Mouse (Mus musculus) right cerebral cortex, postnatal 36 days (tissue): Measurements from ENCODE around the gene Sgpl1.
"Not testable (repeated sequence)": the region's sequence is repeated elsewhere in the genome, so short reads cannot be mapped to it uniquely, and the experiment has no call there.

Experiments used
- DNase-seq, 2 experiments: peaks; one replicate each; pipeline ENCODE4 v3.0.0; 2022; ENCODE audit warnings: low spot score in 2 of 2, mixed read lengths in 1 of 2

The Sgpl1 gene

GRCm38 (mm10) chr10:61155611-61156010 is 8.1 kb upstream of the Sgpl1 start:
- DNase-seq, result no peak

GRCm38 (mm10) chr10:61152131-61152530 is 4.6 kb upstream of the Sgpl1 start:
- no peak for DNase-seq

GRCm38 (mm10) chr10:61150616-61151015 is 3.1 kb upstream of the Sgpl1 start:
- no peak for DNase-seq

DNA sequence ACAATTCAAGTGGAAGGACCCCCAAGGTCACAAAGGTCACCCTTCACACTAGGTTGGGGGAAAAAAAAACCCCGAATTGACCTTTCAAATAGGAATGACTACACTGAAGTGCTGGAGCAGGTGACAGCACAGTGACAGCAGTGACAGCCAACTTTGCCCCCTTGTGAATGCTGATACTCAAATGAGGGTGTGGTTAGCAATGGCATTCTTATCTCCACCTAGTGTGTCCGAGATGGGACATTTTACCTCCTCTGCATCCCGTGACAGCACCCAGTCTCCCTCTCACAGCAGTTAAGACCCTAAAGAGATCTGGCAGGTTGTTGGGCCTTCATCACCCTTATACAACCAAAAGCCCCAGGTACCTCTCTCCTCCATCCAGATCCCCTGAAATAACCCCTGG is 2.0 kb upstream of the Sgpl1 start:
- DNase-seq, result no peak

- no peak for DNase-seq
These were observed 721 bp downstream of the Sgpl1 start for GRCm38 (mm10) chr10:61146807-61147156.

DNA sequence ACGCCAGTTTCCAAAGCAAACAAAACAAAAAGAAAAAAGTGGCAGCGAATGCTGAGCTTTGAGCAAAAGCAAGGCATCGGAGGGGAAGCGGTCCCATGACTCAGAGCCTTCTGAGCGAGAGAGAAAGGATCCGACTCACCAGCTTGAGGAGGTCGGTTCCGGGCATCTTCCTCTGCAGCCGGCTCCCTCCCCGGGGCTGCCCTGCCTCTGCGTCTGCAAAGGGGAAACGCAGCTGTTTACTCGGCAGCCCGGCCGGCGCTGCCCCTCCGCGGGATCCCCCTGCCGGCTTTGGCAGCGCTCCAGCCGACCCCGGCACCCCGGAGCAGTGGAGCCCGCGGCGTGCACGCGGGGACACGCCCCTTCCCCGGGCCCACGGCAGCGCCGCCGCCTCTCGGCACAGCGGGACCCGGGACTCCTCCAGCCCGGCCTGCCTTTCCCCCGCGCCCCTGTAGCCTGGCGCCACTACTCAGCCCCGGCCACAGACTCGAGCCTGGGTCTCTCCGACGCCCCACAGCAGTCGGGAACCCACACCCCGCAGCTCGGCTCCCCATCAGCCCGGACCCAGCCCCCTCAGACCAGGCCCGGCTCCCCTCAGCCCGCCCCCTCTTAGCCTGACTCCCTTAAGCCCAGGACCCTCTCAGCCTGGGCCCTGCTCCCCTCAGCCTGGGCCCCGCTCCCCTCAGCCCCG is 1.2 kb downstream of the Sgpl1 start:
- DNase-seq, result peak; percentile 17 to 18

DNA sequence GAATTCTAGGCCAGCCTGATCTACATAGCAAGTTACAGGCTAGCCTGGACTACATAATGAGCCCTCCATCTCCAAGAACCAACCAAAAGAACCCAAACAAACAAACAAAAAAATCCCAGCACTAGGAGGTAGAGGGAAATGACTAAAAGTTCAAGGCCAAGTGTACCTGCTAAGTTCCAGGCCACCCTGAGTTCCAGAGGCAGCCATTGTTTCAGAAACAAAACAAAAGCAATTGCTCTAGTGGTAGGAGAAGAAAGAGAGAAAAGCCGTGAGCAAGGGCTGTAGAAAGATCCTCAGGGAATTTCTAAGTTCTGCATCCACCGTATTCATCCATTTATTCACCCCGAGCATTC is 1.8 kb downstream of the Sgpl1 start:
- DNase-seq, result no peak

DNA sequence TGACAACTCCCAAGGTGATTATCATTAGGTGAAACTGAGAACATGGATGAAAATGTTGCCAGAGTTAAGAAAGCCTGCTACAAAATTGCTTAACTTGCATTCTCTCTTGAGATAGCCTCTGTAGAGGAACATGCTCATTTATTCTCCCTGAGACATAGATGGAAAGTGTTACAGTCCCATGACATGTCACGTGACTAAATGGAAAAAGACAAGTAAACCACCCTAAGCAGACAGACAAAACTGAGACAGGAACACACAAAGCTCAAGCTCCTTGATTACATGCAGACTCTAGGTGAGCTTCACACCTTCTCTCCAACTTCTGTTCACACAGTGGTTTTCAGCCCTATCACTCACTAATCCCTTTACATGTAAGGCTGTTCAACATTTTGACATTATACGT is 4.2 kb downstream of the Sgpl1 start:
- DNase-seq, result no peak

DNA sequence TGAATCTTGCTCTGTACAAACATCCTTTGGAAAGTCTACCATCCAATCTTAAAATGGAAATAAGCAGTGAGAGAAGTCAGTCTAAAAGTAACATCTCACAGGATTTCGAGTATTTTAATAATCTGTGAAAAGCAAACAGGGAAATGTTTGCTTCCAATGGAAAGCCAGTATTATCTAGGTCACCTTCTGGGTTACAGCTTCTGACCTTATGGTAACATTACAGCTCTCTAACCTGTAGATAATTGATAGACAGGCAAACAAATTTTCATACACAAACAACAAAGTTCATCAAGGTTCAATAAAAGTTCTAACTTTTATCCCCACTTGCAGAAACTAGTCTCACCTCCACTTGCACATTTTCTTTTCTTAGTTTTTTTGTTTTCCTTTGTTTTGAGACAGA is 9.9 kb downstream of the Sgpl1 start:
- no peak for DNase-seq

- no peak for DNase-seq
These were observed 12.2 kb downstream of the Sgpl1 start for GRCm38 (mm10) chr10:61135226-61135839.

DNA sequence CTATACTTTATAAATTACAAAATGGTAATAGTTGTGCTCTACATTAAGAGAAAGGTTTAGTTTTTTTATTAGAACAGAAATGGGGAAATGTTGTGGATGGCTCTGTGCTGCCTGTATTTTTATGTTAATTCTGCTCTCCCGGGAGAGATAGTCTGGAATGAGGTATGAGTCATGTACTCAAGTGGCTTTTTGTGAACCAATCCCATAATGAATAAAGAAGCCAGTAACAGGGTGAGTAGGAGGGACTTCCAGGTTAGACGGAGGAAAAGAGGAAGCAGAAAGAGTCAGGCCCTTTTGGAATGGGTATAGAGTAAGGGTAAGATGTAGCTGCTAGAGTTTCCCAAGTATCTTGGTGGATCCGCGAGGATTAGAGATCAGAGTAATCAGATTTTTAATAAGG is 13.5 kb downstream of the Sgpl1 start:
- no peak for DNase-seq

GRCm38 (mm10) chr10:61130959-61131358 is 16.5 kb downstream of the Sgpl1 start:
- DNase-seq, result no peak

DNA sequence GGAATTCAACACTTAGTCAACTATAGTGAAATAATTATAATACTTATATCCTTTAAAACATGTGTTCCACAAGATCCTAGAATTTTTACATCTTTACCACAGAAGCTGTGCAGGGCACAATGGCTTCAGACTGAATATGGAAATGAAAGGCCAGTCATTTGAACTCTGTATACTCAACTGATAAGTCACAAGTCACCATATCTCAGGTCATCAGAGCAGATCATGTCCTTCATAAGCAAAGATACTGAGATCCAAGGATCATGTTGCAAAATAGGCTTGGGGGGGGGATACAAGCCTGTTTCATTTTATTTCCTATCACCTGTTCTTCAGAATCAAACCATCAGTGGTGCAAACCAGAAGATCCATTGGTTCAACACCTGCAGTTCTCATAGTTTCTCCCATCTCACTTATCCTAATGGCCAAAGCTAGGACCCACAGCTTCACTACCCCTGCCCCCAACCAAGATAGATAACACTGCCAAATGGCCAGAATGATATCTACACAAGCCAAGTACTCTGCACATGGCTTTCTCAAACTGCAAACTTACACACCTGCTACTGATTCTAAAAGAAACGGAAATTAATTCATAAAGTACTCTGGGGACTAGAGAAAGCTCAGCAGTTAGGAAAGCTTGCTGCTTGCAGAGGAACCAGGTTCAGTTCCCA is 18.7 kb downstream of the Sgpl1 start:
- no peak for DNase-seq

DNA sequence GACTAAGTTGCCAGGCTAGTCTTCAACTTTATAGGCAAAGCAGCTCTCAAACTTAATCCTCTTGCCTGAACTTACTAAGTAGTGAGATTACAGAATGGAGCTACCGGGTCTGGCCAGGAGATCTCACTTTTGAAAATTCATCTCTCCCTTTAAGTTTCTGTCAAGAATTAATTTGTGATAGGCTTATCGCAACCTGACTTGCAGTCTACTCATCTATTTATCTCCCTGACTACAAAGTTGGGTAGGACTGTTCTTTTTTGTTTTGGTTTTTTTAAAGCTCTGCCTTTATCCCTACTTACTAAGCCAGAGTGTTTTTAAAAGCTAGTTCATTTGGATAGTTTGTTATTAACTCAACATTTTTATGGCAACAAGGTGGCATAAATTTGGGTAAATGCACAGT is 23.0 kb downstream of the Sgpl1 start:
- no peak for DNase-seq

DNA sequence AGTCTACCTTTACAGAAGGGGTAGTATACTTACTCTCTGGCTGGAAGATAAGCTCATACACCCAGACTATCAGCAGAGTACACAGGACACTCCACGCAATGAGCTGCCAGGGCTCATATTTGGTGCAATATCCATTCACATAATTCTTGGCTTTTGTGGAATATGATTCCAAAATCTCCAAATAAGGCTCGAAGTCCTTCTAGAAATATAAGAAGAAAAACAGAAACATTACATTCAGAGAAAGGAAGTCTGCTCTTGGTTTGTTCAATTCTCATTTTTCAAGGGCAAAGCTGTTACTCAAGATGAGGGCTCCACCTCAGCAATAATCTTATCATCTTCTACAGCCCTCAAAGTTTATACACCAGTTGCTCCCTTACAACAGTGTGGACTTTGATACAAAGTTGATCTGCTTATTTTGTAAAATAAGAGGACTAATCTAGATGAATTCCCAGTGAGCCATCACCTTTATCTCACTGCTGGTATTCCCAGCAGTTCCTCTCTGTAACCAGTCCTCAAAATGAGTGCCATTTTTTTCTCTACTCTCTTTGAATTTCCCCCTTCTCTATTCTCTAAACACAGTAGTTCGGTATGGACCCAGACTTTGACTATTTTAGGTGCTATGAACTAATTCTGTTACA is 24.1 kb downstream of the Sgpl1 start:
- no peak for DNase-seq

DNA sequence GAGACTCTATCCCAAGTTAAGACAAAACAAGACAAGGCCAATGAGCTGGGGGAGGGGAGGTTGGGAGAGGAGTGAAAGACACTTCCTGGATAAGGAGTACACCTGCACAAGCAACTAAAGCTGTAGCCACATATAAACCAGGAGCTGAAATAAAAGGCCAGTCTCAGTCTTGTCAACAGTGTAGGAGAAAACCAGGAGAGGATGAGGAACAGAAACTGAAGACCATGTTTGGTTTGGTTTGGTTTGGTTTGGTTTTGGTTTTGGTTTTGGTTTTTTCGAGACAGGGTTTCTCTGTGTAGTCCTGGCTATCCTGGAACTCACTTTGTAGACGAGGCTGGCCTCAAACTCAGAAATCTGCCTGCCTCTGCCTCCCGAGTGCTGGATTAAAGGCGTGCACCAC is 25.8 kb downstream of the Sgpl1 start:
- DNase-seq, result not testable (repeated sequence)

DNA sequence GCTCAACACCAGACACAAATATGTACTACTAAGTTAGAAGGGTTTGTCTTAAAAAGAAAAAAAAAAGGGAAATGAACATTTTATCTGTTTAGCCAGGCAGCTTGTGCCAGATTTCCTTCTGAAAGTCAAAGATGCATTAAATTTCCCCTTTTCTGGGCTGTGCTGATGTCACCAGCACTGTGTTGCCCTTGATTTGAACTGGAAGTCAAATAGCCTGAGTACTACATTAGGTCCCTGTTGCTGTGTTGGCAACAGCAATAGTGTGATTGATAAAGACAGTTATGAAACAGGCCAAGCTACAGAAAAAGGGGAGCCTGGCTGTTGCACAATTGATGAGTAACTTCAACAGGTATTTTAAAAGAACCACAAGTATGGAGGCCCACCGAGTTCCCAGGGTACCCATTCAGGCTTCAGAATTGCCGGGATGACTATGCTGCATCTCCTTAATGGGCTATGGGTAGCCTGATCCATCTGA is 33.2 kb downstream of the Sgpl1 start:
- no peak for DNase-seq

DNA sequence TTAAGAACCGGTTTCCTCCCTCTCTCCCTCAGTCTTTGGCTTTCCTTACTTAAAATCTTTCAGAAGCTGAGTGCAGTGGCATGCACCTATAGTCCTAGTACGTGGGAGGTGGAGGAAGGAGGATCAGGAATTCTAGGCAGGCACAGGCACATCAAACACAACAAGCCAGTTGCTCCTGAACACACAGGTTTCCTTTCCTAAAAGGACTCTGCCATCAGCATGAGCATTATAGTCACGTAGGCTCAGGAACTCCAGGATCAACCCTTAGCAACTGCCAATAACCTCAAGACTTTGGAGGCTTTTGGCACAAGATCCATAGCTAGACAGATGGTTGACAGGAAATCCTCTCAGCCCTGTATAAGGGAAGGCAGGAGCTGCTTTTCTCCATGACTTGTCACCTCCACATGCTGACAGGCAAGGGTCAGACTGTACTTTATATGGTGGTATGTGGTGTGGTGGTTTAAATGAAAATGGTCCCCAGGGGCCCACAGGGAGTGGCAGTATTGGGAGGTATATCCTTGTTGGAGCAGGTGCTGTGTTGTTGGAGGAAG is 43.9 kb downstream of the Sgpl1 start:
- DNase-seq, result no peak

DNA sequence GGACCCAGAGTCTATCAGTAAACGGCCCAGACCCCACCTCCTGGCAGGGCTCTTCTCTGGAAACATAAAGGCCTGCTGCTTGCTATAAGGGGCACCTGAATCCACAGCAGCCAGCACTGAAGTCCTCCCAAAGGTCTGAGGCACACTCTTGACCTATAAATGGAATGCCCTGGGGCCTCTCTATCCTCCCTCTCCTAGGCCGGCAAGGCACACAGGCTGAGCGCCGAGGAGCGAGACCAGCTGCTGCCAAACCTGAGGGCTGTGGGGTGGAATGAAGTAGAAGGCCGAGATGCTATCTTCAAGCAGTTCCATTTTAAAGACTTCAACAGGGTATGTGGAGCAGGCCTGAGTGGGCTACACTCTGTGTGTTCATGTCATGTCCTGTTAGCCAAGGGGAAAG is 55.6 kb downstream of the Sgpl1 start:
- no peak for DNase-seq

GRCm38 (mm10) chr10:61089170-61090142 is 58.0 kb downstream of the Sgpl1 start, which contains the start of gene Pcbd1:
Gene Pcbd1, plus strand, starts transcription at chr10:61089331.
- no peak for DNase-seq

DNA sequence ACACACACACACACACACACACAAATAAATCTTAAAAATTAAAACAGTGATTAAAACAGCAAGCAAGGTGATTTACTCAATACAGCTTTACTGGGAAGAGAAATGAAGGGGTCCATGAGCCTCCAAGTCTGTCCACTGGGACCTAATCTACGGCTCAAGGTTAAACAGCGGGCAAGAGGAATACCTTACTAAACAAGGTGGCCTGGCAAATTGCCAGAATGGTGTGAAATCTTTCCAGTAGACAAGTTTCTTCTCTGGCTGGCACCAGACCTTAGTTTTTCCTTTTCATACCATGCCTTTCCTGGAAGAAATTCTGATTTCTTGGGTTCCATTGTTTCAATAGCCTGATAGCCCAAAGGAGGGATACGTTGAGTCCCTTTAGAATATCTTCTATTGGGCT is 59.0 kb downstream of the Sgpl1 start:
- no peak for DNase-seq
